Mouse (Mus musculus) fibroblast of lung, adult 2 months (primary cell): ENCODE data around the gene Myh8.

Source experiments
- DNase-seq: peaks from one replicate; pipeline ENCODE4 v3.0.0-alpha.2; 2011; ENCODE audit warnings: low read depth

The Myh8 gene

DNA sequence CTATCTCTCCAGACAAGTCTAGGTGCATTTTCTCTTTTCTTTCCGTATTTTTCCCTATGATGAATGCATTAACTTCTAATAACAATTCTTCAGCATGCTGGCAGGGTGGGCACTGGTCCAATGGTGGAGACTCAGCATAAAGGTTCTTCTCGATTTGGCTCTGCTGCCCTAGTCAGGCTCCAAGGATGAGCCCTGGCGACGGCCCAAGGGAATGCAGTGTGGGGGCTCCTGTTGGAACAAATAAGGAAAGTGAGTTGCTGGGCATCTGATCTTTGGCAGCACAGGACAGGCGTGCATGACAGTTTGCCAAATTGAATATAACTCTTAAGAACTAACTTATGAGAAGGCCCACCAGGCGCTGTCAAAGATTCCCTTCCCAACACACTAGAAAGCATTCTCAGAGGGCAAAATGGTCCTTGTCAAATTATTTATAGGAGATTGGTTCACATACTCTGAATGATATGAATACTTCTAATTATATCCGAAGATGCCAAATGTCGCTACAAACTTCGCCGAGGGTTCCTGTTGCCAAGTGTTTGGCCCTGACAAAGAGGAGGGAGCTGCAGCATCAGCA, at the start of gene Myh8:
Gene Myh8 (plus strand): TSS at position 524 of the 574 bp plus-strand sequence.
- no peak for DNase-seq

DNA sequence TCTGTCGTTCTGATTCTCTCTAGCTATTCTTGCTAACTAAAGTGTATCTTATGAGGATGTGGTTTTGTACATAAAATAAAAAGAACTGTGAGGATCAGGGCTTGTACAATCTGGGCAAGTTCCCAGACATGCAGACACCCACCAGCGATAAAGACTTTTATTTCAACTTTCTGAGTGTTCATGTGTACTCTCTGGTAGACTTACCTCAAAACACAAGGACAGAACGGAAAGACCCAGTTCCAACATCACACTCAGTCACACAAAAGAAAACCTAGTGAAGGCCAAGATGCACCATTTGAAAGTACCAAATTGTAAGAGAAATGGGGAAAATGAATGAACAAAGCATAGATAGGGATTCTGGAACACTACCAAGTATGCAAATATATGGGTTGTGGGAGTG, 48.2 kb upstream of the Myh8 start:
- DNase-seq, result no peak

DNA sequence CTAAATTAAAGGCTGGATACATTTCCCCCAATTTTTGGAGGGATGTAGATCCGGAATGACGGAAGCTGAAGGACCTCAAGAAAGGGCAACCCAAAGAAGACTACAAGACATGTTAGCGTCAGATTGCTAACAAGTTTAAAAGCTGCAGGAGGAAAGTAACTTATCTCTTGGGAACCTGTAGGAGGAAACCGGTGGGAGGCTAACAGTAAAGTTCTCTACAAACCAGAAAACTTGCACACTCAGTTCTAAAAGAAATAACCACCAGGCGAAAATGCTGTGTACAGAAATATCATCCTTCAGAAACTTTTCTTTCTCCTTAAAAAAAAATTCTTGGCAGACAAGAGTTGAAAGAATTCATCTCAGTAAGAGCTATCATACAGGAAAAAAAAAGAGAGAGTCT, 47.8 kb upstream of the Myh8 start:
- no peak for DNase-seq

DNA sequence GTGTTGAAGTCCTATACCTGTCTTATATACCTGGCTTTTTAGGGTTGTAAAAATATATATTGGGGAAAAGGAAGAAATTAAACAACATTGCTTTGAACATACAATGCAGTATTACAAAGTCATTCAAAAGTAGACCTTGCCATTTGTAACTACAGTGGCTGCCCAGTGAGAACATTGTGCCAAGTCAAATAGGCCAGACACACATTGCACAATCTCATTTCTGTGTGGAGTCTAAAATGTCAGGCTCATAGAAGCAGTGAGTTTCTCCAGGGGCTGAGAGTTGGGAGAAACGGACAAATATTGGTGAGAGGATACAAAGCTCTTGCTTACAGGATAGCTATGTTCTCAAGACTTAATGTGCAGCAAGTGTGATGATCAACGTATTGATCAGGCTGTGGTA, 47.0 kb upstream of the Myh8 start:
- peak; percentile 20 for DNase-seq

DNA sequence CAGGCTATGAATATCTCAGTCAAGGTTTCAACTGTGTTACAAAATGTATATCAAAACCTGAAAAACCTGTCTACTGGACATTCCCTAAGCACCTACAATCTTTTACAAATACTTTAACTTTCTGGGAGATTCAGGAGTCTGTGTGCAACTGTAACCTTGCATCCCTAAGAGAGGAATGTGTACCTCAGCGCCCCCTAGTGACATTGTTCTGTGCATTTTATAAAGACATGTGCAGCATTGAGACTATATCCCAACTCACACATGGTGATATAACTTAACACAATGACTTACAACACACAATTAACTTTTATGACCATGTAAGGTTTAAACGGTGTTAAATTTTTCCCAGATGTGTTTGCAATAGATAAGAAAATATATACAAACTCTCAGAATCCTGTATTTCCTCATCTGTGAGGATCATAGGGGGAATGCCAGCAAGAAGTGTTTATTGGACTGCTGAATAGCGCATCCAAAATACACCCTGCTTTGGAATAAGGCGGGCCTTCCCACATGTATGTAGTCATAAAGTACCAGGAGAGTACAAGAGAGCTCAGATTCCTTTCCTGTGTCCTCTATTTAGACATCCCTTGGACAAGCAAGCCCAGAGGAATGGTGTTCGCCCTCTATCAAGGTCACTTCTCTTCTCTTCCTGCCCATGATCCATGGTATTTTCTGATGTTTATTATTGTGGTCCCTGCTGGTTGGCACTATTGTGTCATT, 41.1 kb upstream of the Myh8 start:
- DNase-seq, result peak; percentile 0

DNA sequence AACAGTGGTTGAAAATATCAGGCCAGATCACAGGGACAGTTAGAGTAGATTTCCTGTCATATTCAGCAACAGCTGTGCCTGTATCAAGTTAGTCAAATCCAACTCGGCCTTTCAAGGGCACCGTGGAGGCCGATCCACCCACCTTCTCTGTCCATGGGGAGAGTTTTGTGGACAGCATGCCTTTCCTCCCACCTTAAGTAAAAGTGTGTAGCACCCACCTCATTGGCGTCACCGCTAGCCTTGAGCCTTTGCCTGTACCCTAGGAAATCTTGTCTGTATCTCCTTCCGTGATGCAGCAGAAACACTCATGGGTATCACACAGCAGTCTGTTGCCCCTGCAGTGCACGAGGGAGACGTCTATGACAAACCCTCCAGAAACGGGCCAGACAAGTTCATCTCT, 40.1 kb upstream of the Myh8 start:
- no peak for DNase-seq

DNA sequence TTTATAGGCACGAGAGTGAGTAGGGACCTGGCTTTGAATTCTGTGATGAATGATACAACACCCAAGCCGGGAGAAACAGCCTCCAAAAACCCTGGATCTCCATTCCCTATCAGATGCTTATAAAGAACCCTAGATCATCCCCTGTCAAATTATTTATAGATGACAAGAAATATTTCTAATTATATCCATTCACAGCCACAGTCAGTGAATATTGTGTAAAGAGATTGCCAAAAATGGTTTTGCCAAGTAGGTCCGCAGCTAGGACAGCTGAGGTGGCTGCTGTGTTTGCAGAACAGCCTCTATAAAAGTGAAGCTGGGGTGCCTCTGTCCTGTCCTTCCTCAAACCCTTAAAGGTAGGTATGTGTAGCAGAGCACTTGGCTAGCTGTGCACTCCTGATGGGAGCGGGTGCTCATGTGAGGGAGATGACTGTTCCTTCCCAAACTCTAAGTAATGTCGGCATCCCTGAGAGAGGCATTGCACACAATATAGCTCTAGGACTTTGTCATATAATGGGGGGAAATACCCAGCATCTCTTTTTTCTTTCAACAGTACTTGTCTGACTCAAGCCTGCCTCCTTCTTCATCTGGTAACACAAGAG, 39.3 kb upstream of the Myh8 start, which contains the start of gene Myh4:
Gene Myh4 (plus strand): TSS at position 549 of the 599 bp plus-strand sequence.
- no peak for DNase-seq

DNA sequence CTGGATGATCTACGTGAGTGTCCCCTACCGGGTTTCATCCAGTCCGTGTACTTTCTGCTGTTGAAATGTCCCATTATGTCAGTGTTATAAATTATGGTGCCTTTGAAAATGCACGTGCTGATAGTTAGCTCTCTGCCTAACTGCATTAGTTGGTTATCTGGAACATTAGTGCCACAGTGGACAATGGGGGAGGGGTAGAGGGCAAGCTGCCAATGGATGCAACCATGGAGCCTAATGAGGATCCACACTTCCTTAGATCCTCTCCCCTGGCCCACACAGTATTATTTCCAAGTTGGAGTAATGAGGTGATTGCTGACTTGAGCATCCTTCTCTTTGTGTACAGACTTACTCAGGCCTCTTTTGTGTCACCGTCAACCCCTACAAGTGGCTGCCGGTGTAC, 35.9 kb upstream of the Myh8 start:
- DNase-seq, result no peak

DNA sequence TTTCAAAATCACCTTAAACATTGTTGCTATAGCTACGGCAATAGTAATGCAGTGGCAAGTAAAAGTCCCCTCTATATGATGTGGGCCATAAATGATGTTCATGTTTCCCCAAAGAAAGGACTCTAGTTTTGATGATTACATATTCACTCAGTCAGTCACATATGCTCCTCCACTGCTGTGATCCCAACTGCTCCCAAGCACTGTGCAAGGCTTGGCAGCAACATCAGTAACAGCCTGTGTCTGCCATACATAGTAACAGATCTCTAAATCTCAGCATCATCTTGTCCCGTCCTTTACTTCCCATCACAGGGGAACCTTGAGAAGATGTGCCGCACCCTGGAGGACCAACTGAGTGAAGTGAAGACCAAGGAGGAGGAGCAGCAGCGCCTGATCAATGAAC, 23.2 kb upstream of the Myh8 start:
- no peak for DNase-seq

DNA sequence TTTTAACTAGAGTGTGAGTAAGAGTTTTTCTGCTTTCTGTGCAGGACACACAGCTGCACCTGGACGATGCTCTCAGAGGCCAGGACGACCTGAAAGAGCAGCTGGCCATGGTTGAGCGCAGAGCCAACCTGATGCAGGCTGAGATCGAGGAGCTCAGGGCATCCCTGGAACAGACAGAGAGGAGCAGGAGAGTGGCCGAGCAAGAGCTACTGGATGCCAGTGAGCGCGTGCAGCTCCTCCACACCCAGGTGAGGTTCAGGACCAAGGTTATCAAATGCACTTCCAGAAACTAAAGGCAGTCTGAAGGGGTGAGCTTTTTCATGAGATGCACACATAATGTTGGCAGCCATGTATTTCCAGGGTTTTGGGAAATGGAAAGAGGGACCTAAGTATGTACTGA, 19.9 kb upstream of the Myh8 start:
- DNase-seq, result no peak

DNA sequence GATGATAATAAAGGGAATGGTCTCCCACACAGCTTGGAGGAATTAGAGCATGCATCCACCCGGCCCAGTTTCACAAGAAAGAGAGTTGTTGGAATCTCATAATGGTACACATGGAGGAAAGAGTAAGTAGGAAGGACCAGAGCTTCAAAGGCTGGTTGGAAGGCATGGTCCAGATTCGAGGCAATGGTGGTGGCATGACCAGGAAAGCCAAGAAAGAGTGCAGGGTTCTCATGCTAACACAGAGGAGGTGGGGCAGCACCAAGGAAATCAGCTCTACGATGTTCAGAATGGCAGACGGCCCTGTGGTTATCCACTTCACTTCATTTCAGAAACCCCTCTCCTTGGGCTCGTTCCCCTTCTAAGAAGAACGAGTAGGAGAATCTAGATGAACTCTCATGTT, 16.0 kb upstream of the Myh8 start:
- no peak for DNase-seq

DNA sequence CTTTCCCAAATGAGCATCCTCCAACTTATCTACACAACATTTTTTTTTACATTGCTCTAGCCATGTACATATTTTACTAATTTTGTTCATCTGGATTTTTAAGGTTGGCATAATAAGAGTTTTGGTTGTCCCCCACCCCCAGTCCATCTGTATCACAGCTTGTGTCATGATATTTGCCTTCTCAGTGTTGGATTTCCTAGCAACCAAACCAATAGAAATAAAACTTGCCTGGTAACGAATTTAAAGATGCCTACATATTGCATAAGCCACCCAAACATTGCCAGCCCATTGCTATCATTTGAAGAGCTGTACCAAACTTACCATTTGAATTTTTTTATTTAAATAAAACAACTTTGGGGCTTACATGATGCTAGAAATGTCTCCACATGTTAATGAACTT, 16.5 kb downstream of the Myh8 start:
- DNase-seq, result no peak

DNA sequence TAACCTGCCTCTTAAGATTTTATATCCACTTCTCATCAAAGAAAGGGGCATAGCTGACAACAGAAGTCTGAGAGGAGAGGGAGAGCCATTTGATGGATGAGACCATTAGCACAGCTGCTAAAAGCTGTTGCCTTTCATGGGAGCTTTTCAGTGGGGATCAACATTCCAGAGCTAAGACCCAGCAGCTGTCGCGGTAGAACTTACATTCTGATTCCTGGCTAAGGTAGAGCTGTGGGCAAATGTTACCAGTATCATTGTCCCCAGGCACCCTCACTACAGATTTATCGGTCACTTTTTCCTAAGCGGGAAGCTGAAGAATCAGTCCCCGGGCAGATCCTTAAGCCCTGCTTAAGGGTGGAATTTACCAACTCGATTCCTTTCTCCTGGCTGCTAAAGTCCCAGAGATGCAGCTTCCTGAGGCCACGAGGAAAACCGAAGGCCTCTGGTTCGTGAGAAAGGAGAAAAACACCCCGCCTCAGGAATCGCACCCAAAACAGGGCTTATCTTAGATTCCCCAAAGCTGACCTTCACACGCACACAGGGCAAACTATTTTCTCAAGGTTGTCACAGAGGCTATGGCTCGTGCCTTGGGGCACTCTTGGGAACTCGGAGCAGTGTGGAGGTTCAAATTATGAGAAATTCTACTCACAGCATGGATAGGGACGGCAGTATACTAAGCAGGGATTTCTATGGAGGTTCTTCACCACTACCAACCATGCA, 37.0 kb downstream of the Myh8 start:
- no peak for DNase-seq

DNA sequence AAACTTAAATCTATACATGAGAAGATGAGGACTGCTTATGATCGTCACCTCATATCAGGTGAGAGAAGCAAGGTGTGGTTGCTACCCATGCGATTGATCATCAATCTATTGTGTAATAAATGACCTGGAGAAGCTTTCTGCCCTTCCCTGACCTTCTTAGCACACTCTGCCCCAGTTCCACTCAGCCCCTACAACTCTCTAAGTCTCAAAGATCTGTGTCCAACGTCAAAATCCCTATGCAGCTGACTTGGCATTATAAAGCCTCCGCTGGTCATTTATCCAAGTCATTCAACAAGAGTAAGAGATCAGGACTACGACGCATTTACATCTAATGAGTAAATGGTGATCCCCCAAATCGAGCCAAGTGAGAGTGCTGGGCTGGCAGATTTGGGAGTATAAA, 44.4 kb downstream of the Myh8 start, which contains the start of gene Myh13:
Gene Myh13 (plus strand): TSS at position 301 of the 400 bp plus-strand sequence.
- DNase-seq, result no peak

DNA sequence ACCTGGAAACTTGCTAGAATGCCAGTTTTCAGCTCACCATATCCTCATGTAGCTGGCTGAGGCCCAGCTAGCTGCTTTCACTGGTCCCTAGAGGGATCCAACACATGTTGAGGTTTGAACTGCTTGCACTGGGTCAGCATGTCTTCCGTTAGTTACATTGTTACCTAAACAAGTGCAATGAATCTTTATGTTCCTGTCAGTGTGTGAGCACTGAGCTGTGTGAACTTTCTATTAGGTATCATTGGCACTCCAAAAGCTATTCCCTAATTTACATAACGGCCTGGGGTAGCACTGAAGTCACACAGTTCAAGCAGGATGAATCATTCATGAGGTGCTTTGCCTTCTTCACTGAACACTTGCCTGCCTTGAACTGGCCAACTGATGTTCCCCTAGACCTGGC, 49.6 kb downstream of the Myh8 start:
- no peak for DNase-seq

DNA sequence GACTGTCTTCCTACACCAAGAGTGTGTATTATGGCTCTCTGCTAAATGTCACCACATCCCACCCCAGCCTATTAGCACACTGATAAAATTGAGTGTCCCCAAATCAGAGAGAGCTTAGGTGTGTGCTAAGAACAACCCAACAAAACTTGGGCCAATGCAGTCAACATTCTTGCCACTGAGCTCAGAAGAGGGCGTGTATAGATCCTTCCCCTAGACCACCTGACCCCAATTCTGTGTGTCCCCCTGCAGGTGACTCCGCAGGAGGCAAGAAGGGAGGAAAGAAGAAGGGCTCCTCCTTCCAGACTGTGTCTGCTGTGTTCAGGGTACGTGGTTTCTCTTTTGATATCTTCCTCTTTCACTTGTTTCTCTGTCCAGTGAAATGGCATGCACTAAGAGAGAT, 67.6 kb downstream of the Myh8 start:
- no peak for DNase-seq

DNA sequence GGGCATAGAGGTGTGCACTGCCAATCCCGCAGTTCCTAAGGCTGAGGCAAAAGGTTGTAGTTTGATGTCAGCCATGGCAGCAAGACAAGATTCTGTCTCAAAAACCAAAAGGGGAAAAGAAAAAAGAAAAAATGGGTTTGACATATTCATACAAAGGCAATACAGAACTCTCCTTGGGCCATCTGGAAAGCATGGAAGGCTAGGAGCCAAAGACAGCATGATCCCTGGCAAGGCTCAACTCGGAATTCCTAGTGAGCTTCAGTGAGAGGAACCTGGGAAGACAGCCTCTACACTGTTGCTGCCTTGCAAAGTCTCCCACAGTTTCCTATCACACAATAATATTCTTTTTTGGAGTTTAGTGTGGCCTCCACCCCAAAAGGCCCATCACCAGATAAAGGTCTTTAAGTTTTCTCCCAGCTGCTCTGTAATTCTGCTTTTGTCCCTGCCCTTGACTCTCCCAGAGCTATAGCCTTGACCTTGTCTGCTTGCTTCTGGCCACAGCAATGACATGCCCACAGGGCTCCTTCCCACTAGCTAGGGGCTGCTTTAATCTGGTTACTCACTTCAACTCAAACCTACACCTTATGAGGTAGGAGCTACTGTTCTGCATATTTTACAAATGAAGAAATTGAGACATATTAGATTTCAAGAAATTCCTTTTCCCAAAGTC, 68.4 kb downstream of the Myh8 start:
- DNase-seq, result no peak

DNA sequence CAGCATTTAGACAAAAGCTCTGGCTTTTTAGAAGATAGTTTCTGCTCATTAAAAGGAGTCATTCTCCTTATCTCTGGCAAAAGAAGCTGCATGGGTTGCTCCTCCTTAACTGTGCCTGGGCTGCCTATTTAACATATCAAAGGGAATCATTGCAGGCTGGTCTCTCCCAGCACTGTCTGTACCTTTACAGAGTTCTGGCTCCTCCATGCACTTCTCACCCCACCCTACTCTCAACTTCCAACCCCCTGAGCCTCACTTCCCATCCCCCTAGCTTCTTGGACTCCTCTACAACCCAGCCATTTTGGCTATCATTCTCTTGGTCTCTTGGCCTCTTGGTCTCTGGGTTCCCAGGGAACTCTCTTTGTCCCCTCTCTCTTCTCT, 68.9 kb downstream of the Myh8 start:
- DNase-seq, result no peak

DNA sequence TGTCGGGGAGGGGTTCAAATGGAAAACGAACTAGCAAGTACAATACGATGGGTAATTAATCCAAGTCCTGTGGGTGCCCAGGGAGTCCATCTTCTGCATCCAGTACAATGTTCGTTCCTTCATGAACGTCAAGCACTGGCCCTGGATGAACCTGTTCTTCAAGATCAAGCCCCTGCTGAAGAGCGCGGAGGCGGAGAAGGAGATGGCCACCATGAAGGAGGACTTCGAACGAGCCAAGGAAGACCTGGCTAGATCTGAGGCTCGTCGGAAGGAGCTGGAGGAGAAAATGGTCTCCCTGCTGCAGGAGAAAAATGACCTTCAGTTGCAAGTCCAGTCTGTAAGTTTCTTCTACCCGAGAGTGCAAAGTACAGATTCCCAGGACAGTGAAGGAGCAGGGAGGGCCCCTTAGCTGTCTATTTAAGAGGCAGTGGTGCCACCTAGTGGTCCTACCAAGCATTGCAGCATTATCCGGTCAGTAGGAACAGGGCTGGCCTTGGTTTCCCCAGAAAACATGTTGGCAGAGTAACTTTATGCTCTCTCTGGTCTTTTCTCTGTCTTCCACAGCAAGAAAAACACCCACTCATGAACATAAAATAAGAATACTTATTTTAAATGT, 73.3 kb downstream of the Myh8 start:
- peak; percentile 26 for DNase-seq

DNA sequence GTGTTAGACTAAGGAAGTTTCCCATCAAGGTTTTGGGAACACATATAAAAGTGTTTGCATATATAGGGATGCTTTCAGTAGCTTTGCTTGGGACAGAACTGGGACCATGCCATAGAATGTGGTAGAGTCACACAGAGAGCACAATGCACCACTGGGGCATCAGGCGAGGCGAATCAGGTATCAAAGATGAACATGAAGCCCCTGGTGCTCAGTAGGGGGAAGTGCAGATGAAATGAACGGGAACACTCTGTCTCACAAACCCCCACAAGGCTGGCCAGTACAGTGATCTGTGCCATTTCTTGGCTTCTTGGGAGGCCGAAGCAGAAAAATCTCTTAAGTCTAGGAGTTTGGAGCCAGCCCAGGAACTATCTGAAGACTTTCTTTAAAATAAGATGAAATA, 76.1 kb downstream of the Myh8 start:
- DNase-seq, result no peak

DNA sequence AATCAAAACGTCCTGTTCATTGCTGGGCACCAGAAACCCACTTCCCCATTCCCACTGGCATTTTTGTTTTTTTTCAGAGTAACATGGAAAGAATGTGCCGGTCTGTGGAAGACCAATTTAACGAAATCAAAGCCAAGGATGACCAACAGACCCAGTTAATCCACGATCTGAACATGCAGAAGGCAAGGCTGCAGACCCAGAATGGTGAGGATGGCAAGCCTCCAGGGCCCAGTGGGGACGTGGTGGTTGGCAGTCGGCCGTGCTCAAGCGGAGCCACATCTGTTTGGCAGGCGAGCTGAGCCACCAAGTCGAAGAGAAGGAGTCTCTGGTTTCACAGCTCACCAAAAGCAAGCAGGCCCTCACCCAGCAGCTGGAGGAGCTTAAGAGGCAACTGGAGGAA, 81.1 kb downstream of the Myh8 start:
- peak; percentile 57 for DNase-seq
